Mouse (Mus musculus) gastrocnemius, postnatal 14 days (tissue): ENCODE data around the gene Med7. TPM values are rescaled to one million over a fixed set of nuclear protein-coding genes. Genes with fewer than 3 reads are reported as not detected.

Experiments
- DNase-seq: peaks from one replicate; pipeline ENCODE4 v3.0.0; 2021; ENCODE audit warnings: mixed read lengths
- intact Hi-C: fragments of 180-260 bp; cut with DNase I; formaldehyde crosslinking; loops from one replicate; pipeline ENCODE4 v1.15.1; 2025; ENCODE audit warnings: low total_unique reads
- total RNA-seq, 2 experiments: library from RNA; stranded (reverse); gene quantifications; 2 replicates each; pipeline ENCODE4 v1.2.3; 2021

Med7 gene
- total RNA-seq, 2 experiments from 2014 or later: 15.6 to 16.6 TPM

DNA sequence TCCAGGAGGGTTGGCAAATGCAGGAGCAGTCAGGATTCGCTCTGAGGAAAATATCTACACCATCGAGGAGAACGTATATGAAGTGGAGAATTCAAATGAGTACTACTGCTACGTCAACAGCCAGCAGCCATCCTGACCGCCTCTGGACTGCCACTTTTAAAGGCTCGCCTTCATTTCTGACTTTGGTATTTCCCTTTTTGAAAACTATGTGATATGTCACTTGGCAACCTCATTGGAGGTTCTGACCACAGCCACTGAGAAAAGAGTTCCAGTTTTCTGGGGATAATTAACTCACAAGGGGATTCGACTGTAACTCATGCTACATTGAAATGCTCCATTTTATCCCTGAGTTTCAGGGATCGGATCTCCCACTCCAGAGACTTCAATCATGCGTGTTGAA, 42.6 kb downstream of the Med7 start:
- intact Hi-C loops: no loop called here
- DNase-seq: no peak

- intact Hi-C loops: no loop called here
- DNase-seq: no peak
Observed at GRCm38 (mm10) chr11:46480517-46480916, 43.8 kb downstream of the Med7 start.

GRCm38 (mm10) chr11:46488231-46488630, 51.5 kb downstream of the Med7 start:
- no peak for DNase-seq
- intact Hi-C loops: no loop called here

- intact Hi-C loops: no loop called here
Observed at GRCm38 (mm10) chr11:46488650-46489049, 51.9 kb downstream of the Med7 start.

More at GRCm38 (mm10) chr11:46488650-46489049, 51.9 kb downstream of the Med7 start:
- no peak for DNase-seq

Other genes starting within 250 kb of the Med7 start
- not detected for gene Fndc9, start 201.4 kb upstream of the Med7 start, total RNA-seq
- gene Cyfip2, start 124.1 kb upstream of the Med7 start, total RNA-seq: under 1 TPM; 0.49 to 0.70 TPM
- under 1 TPM; 0.08 to 0.20 TPM for gene Itk, start 47.4 kb upstream of the Med7 start, total RNA-seq
- not detected for gene Fam71b, start 40.4 kb upstream of the Med7 start, total RNA-seq
- not detected for gene Havcr2, start 18.0 kb downstream of the Med7 start, total RNA-seq
- not detected for gene Gm12169, start 87.3 kb downstream of the Med7 start, total RNA-seq
- not detected for gene BC053393, start 134.6 kb downstream of the Med7 start, total RNA-seq
- gene Dppa1, start 192.3 kb downstream of the Med7 start, total RNA-seq: not detected